Mouse (Mus musculus) megakaryocyte, embryonic 14.5 days (primary cell): Measurements from ENCODE around the gene Ifnar2.

Experiments used
- FLI1 ChIP-seq: IDR thresholded peaks from 2 replicates; pipeline ENCODE4 v1.6.1; 2012; ENCODE audit warnings: low read length, inconsistent platforms, mixed read lengths
- GATA1 ChIP-seq: IDR thresholded peaks from 3 replicates; pipeline ENCODE4 v1.6.1; 2012; ENCODE audit warnings: mixed read lengths, low read length, inconsistent platforms, borderline replicate concordance

- TF ChIP-seq GATA1 (no peak), FLI1 (no peak)
Measured at GRCm38 (mm10) chr16:91347491-91348263, 24.9 kb upstream of the Ifnar2 start.
